Mouse (Mus musculus): Measurements from ENCODE around the gene Gm20920.
"Not testable (repeated sequence)": the region's sequence is repeated elsewhere in the genome, so short reads cannot be mapped to it uniquely, and the experiment has no call there.

The Gm20920 gene

DNA sequence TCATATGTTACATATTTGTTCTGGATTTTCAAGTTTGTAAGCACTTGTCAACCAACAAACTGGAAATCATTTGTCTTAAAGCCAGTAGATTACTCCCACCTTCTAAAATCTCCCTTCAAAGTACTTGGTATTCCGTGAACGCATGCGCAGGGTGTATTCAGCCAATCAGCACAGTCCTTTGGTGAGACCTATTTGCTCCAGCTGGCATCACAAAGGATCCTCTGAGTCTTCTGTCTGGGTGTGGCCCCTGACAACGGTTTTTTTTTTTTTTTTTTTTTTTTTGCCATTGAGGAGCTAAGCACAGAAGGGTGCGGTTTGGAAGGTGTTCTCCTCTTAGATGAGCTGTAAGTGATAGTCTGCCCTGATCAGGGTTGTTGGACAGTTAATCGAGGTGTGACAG, at the start of gene Gm20920:
Gm20920 (plus strand) TSS at position 301 of the 400 bp plus-strand sequence.
- in situ Hi-C loops (cut with MseI, MboI), result not testable (repeated sequence)

All from mouse trophoblast stem cell (cell line).